Mouse (Mus musculus): Measurements from ENCODE around the gene Slc37a1. TPM values are rescaled to one million over a fixed set of nuclear protein-coding genes. Genes with fewer than 3 reads are reported as not detected.
A peak's percentile ranks its signal among the peaks of the same experiment; 100 is the strongest.

The Slc37a1 gene
- polyA plus RNA-seq, 1 experiment from 2014 or later, result 16.5 TPM

DNA sequence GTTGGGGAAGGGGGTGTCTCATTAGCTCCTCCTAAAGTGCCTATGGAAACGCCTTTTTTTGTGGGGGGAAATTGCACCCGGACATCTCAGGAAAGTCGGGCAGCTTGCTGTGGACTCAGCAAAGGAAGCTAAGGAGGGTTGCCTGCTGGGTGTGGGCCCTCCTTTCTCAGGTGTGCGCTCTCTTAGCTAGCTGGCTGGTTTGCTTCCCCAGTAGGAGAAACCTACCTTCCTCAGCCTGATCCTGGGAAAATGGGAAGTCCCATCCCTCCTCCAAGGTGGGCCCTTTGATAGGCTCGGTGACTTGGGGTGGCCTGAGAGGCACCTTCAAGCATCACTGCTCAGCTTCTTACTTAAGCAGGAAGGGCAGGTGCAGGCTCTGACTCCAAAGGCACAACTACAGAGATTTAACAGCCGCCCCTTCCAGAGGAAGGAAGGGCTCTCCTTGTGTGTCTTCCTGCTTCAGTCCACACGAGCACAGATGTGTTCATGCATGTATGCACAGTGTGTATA, 100.2 kb downstream of the Slc37a1 start:
- Histone ChIP-seq H3K9ac (ENCODE audit: low read depth, low read length) (peak overlapping the region; percentile 71), H3K9me3 (ENCODE audit: control insufficient read depth) (no peaks in the 10 kb centered on the region), H3K27me3 (replicated peaks; ENCODE audit: control insufficient read depth, insufficient read depth, low read length) (no peaks in the 10 kb centered on the region), H3K4me1 (replicated peaks; ENCODE audit: control insufficient read depth, insufficient read depth, low read length) (peaks cover 24% of the 10 kb centered on the region), H3K4me3 (ENCODE audit: low read depth, low read length) (peak overlapping the region; percentile 79), H3K4me2 (replicated peaks; ENCODE audit: low read depth) (peak overlapping the region; percentile 98), H3K36me3 (ENCODE audit: control insufficient read depth, insufficient read depth) (no peaks in the 10 kb centered on the region), H3K27ac (ENCODE audit: low read depth, low read length) (peak overlapping the region; percentile 41; the same call in 1 of the 2 replicates)
- TF ChIP-seq CTCF (IDR thresholded peaks at IDR 0.05; ENCODE audit: low read depth), result no peak
- 16% methylated on average over 7 of the region's 7 CpGs for WGBS
- ATAC-seq, result no peak

DNA sequence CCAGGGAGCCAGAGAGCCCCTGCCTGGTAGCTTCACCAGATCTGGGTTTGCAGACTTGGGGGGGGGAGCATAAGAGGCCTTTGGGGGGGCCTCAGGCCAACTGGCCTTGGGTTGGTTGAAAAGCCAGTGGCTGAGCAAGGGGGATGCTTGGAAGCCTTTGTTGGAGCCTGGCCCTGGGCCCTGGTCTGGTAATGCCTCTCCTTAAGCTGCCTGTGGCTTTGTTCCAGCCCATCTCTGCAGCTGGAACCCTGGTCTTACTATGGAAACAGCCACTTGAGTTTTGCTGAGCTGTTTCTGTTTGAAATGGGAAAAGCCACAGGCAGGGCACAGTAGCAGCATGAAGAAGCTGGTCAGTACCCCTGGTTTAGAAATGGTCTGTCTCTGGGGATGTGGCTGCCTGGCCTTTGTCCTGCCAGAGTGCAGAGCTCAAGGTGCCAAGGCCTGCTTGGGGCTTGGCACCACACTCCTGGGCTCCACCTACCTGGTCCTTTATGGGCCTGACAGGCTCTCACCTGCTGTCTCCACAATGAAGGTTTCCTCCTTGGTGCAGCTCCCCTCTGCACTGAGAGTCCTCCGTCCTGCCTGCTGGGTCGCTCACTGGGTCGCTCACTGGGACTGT, 102.9 kb downstream of the Slc37a1 start:
- TF ChIP-seq CTCF (IDR thresholded peaks at IDR 0.05; ENCODE audit: low read depth), result no peak
- Histone ChIP-seq H3K36me3 (ENCODE audit: control insufficient read depth, insufficient read depth) (no peaks in the 10 kb centered on the region), H3K27ac (ENCODE audit: low read depth, low read length) (peak overlapping the region; percentile 35; the same call in 1 of the 2 replicates), H3K4me2 (replicated peaks; ENCODE audit: low read depth) (peak overlapping the region; percentile 30; the same call in 1 of the 2 replicates), H3K4me1 (replicated peaks; ENCODE audit: control insufficient read depth, insufficient read depth, low read length) (peaks cover 31% of the 10 kb centered on the region), H3K4me3 (ENCODE audit: low read depth, low read length) (no peak overlapping the region), H3K27me3 (replicated peaks; ENCODE audit: control insufficient read depth, insufficient read depth, low read length) (no peaks in the 10 kb centered on the region), H3K9ac (ENCODE audit: low read depth, low read length) (no peak overlapping the region), H3K9me3 (ENCODE audit: control insufficient read depth) (no peaks in the 10 kb centered on the region)
- WGBS, result 86% methylated on average over 3 of the region's 3 CpGs
- ATAC-seq, result no peak

DNA sequence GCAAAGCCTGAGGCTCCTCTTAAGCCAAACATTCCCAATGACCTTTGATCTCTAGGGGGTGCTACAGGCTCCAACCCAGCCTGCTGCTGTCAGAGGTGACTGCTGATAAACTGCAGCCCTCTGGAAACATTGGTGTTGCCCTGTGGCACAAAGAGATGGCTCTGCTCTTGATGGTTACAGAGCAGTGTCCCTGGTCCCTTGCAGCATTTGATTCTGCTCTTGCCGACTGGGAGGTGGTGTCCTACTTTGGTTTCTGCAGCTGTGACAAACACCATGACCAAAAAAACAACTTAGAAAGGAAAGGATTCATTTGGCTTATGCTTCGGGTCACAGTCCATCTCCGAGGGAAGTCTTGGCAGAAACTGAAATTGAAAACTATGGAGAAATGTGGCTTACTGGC, 104.9 kb downstream of the Slc37a1 start:
- WGBS, result 24% methylated on average over 3 of the region's 3 CpGs
- peaks cover 31% of the 10 kb centered on the region for H3K4me1 ChIP-seq (replicated peaks; ENCODE audit: control insufficient read depth, insufficient read depth, low read length)

DNA sequence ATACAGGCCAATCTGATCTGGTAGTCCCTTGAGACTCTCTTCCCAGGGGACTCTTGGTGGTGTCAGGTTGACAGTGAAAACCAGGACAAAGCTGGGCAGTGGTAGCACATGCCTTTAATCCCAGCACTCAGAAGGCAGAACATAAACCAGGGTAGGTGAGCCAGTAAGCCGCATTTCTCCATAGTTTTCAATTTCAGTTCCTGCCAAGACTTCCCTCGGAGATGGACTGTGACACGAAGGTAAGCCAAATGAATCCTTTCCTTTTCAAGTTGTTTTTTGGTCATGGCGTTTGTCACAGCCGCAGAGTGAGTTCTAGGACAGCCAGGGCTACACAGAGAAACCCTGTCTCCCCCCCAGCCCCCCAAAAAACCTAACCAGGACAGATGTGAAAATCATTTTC, 105.4 kb downstream of the Slc37a1 start:
- no peaks in the 10 kb centered on the region for H3K9me3 ChIP-seq (ENCODE audit: control insufficient read depth)
- ATAC-seq, result no peak
- no peak for TF ChIP-seq CTCF (IDR thresholded peaks at IDR 0.05; ENCODE audit: low read depth)
- WGBS, result 74% methylated on average over 5 of the region's 5 CpGs
- H3K4me2 ChIP-seq (replicated peaks; ENCODE audit: low read depth), result no peak overlapping the region
- H3K4me3 ChIP-seq (ENCODE audit: low read depth, low read length), result no peak overlapping the region
- no peaks in the 10 kb centered on the region for H3K36me3 ChIP-seq (ENCODE audit: control insufficient read depth, insufficient read depth)
- peaks cover 31% of the 10 kb centered on the region for H3K4me1 ChIP-seq (replicated peaks; ENCODE audit: control insufficient read depth, insufficient read depth, low read length)
- H3K9ac ChIP-seq (ENCODE audit: low read depth, low read length), result no peak overlapping the region
- H3K27ac ChIP-seq (ENCODE audit: low read depth, low read length), result peak overlapping the region; percentile 50
- H3K27me3 ChIP-seq (replicated peaks; ENCODE audit: control insufficient read depth, insufficient read depth, low read length), result no peaks in the 10 kb centered on the region

More for the DNA sequence above, 104.9 kb downstream of the Slc37a1 start:
- Histone ChIP-seq H3K4me2 (replicated peaks; ENCODE audit: low read depth) (no peak overlapping the region; the same call in 1 of the 2 replicates), H3K9me3 (ENCODE audit: control insufficient read depth) (no peaks in the 10 kb centered on the region), H3K36me3 (ENCODE audit: control insufficient read depth, insufficient read depth) (no peaks in the 10 kb centered on the region), H3K27ac (ENCODE audit: low read depth, low read length) (peak overlapping the region; percentile 50), H3K4me3 (ENCODE audit: low read depth, low read length) (no peak overlapping the region), H3K9ac (ENCODE audit: low read depth, low read length) (no peak overlapping the region), H3K27me3 (replicated peaks; ENCODE audit: control insufficient read depth, insufficient read depth, low read length) (no peaks in the 10 kb centered on the region)
- no peak for ATAC-seq
- TF ChIP-seq CTCF (IDR thresholded peaks at IDR 0.05; ENCODE audit: low read depth), result peak; percentile 13; the same call in 1 of the 2 replicates

DNA sequence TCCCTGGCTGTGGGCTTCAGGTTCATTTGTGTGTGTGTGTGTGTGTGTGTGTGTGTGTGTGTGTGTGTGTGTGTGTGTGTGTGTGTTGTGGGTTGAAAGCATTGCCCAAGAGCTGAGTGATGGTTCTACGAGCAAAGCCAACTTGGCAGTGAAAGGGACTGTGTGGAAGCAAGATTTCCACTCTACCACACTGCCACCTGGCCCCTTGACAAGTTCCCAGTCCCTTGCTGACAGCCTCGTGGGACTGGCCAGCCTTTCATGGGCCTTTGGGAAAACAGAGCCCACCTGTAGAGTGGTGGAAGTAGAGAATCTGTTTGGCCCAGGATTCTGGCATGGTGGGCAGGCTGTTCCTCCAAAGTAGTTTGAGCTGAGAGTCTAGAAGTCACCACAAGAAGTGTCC, 107.2 kb downstream of the Slc37a1 start:
- Histone ChIP-seq H3K9ac (ENCODE audit: low read depth, low read length) (no peak overlapping the region), H3K27me3 (replicated peaks; ENCODE audit: control insufficient read depth, insufficient read depth, low read length) (no peaks in the 10 kb centered on the region), H3K4me2 (replicated peaks; ENCODE audit: low read depth) (no peak overlapping the region), H3K36me3 (ENCODE audit: control insufficient read depth, insufficient read depth) (no peaks in the 10 kb centered on the region), H3K4me3 (ENCODE audit: low read depth, low read length) (no peak overlapping the region), H3K9me3 (ENCODE audit: control insufficient read depth) (no peaks in the 10 kb centered on the region), H3K4me1 (replicated peaks; ENCODE audit: control insufficient read depth, insufficient read depth, low read length) (peaks cover 24% of the 10 kb centered on the region), H3K27ac (ENCODE audit: low read depth, low read length) (peak overlapping the region; percentile 9; the same call in 1 of the 2 replicates)
- no peak for TF ChIP-seq CTCF (IDR thresholded peaks at IDR 0.05; ENCODE audit: low read depth)
- WGBS, result 61% methylated on average over 2 of the region's 2 CpGs
- no peak for ATAC-seq

DNA sequence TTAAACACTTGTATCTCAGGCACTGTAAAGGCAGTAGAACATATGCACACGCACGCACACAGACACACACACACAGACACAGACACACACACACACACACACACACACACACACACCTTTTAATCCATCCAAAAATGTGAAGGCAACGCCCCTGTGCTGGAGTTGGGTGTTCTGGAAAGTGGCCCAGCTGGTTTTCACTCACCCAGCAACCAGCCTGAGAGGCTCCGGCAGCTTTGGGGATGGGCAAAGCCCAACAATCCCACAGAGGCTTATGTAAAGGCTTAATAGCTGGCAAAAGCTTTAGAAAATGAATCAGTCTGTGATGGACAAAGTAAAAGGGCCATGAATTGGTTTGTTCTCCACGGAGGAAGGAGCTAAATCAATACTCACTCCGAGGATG, 113.7 kb downstream of the Slc37a1 start:
- no peak for TF ChIP-seq CTCF (IDR thresholded peaks at IDR 0.05; ENCODE audit: low read depth)
- no peak overlapping the region for H3K9ac ChIP-seq (ENCODE audit: low read depth, low read length)
- no peak for ATAC-seq
- H3K4me3 ChIP-seq (ENCODE audit: low read depth, low read length), result no peak overlapping the region
- H3K4me2 ChIP-seq (replicated peaks; ENCODE audit: low read depth), result no peak overlapping the region
- H3K4me1 ChIP-seq (replicated peaks; ENCODE audit: control insufficient read depth, insufficient read depth, low read length), result no peaks in the 10 kb centered on the region
- no peak overlapping the region for H3K27ac ChIP-seq (ENCODE audit: low read depth, low read length)
- no peaks in the 10 kb centered on the region for H3K27me3 ChIP-seq (replicated peaks; ENCODE audit: control insufficient read depth, insufficient read depth, low read length)
- 73% methylated on average over 6 of the region's 6 CpGs for WGBS
- H3K36me3 ChIP-seq (ENCODE audit: control insufficient read depth, insufficient read depth), result peaks cover 3% of the 10 kb centered on the region; the same call in 1 of the 2 replicates
- H3K9me3 ChIP-seq (ENCODE audit: control insufficient read depth), result no peaks in the 10 kb centered on the region

Other genes with a start within 250 kb of the Slc37a1 start
- gene Abcg1, start 229.1 kb upstream of the Slc37a1 start, polyA plus RNA-seq (2015; fragmentation: Nextera tagmentation; extraction: Ambion mirVana), result 3.3 and 3.4 TPM in 2 replicates
- gene Tff3, start 157.1 kb upstream of the Slc37a1 start, polyA plus RNA-seq (2015; fragmentation: Nextera tagmentation; extraction: Ambion mirVana), result 2,043 and 2,206 TPM in 2 replicates
- gene Tff2, start 142.5 kb upstream of the Slc37a1 start, polyA plus RNA-seq (2015; fragmentation: Nextera tagmentation; extraction: Ambion mirVana), result 116 and 203 TPM in 2 replicates
- 39.4 and 174 TPM in 2 replicates for gene Tff1, start 121.5 kb upstream of the Slc37a1 start, polyA plus RNA-seq (2015; fragmentation: Nextera tagmentation; extraction: Ambion mirVana)
- 0.04 and 0.05 TPM in 2 replicates for gene Tmprss3, start 87.8 kb upstream of the Slc37a1 start, polyA plus RNA-seq (2015; fragmentation: Nextera tagmentation; extraction: Ambion mirVana)
- not detected in 2 replicates for gene Ubash3a, start 78.9 kb upstream of the Slc37a1 start, polyA plus RNA-seq (2015; fragmentation: Nextera tagmentation; extraction: Ambion mirVana)
- 0.54 and 0.66 TPM in 2 replicates for gene Rsph1, start 9.4 kb upstream of the Slc37a1 start, polyA plus RNA-seq (2015; fragmentation: Nextera tagmentation; extraction: Ambion mirVana)
- gene Pde9a, start 99.4 kb downstream of the Slc37a1 start, polyA plus RNA-seq (2015; fragmentation: Nextera tagmentation; extraction: Ambion mirVana), result 58.8 and 59.8 TPM in 2 replicates
- gene Wdr4, start 233.2 kb downstream of the Slc37a1 start, polyA plus RNA-seq (2015; fragmentation: Nextera tagmentation; extraction: Ambion mirVana), result 11.7 and 12.5 TPM in 2 replicates
- 534 and 558 TPM in 2 replicates for gene Ndufv3, start 233.3 kb downstream of the Slc37a1 start, polyA plus RNA-seq (2015; fragmentation: Nextera tagmentation; extraction: Ambion mirVana)

Measured in intestine, postnatal 0 days (tissue).